Mouse (Mus musculus): ENCODE data around the gene Utp14b. TPM values are rescaled to one million over a fixed set of nuclear protein-coding genes. Genes with fewer than 3 reads are reported as not detected.

The Utp14b gene
- total RNA-seq (2021) = 1 to 10 TPM; 4.1 TPM
- long read RNA-seq, experiment 1, full-length matches to known transcripts = 2 of 3 reads
- long read RNA-seq, experiment 1, partial matches to known transcripts = 0 of 3 reads
- long read RNA-seq, experiment 1, other reads (novel, unspliced or antisense) = 1 of 3 reads
- long read RNA-seq, experiment 2 = 0 reads

GRCm38 (mm10) chr1:78657671-78658440 lies at the start of gene Utp14b, which contains the start of gene Acsl3:
Gene Utp14b, plus strand, starts transcription at chr1:78658038.
Gene Acsl3, plus strand, starts transcription at chr1:78657825.
- peak; percentile 98 to 99 for DNase-seq

GRCm38 (mm10) chr1:78609134-78609907 lies 48.5 kb upstream of the Utp14b start:
- DNase-seq = no peak

- DNase-seq = no peak
Observed at GRCm38 (mm10) chr1:78611039-78611438, 46.8 kb upstream of the Utp14b start.

GRCm38 (mm10) chr1:78612959-78613358 lies 44.9 kb upstream of the Utp14b start:
- DNase-seq = no peak

- no peak for DNase-seq
Observed at GRCm38 (mm10) chr1:78624352-78624751, 33.5 kb upstream of the Utp14b start.

GRCm38 (mm10) chr1:78634486-78634885 lies 23.4 kb upstream of the Utp14b start:
- no peak for DNase-seq

- no peak for DNase-seq
Observed at GRCm38 (mm10) chr1:78640871-78641270, 17.0 kb upstream of the Utp14b start.

GRCm38 (mm10) chr1:78641791-78642190 lies 16.0 kb upstream of the Utp14b start:
- DNase-seq = no peak

- DNase-seq = no peak
Observed at GRCm38 (mm10) chr1:78642197-78642596, 15.6 kb upstream of the Utp14b start.

GRCm38 (mm10) chr1:78647317-78647885 lies 10.4 kb upstream of the Utp14b start:
- DNase-seq = no peak

GRCm38 (mm10) chr1:78649269-78650061 lies 8.4 kb upstream of the Utp14b start:
- no peak for DNase-seq

GRCm38 (mm10) chr1:78656472-78656871 lies 1.4 kb upstream of the Utp14b start:
- peak; percentile 77 to 78 for DNase-seq

GRCm38 (mm10) chr1:78657021-78657629 lies 713 bp upstream of the Utp14b start:
- no peak for DNase-seq

GRCm38 (mm10) chr1:78658441-78659269 lies 817 bp downstream of the Utp14b start:
- no peak for DNase-seq

GRCm38 (mm10) chr1:78659270-78659823 lies 1.5 kb downstream of the Utp14b start:
- DNase-seq = no peak

- no peak for DNase-seq
Observed at GRCm38 (mm10) chr1:78664326-78664725, 6.5 kb downstream of the Utp14b start.

GRCm38 (mm10) chr1:78665954-78666499 lies 8.2 kb downstream of the Utp14b start:
- no peak for DNase-seq

- DNase-seq = no peak
Observed at GRCm38 (mm10) chr1:78666585-78666984, 8.7 kb downstream of the Utp14b start.

GRCm38 (mm10) chr1:78682291-78682690 lies 24.5 kb downstream of the Utp14b start:
- no peak for DNase-seq

- DNase-seq = no peak
Observed at GRCm38 (mm10) chr1:78684128-78684527, 26.3 kb downstream of the Utp14b start.
